Mouse (Mus musculus): ENCODE measurements around the gene Plcg2. TPM values are rescaled to one million over a fixed set of nuclear protein-coding genes. Genes with fewer than 3 reads are reported as not detected.

The Plcg2 gene
- polyA plus RNA-seq, 1 experiment from 2014 or later, result 3.4 TPM

Small RNA genes within 50 kb of the gene (microRNA-seq; reads per million reads assigned to microRNA genes)
- gene Gm27361 (not detected), gene Mir7077 (not detected), gene Mir7078 (not detected)

Other genes starting within 250 kb of the Plcg2 start
- 52.2 and 56.7 TPM in 2 replicates for gene Cmip, start 241.2 kb upstream of the Plcg2 start, polyA plus RNA-seq (2014; fragmentation: Nextera tagmentation; extraction: Ambion mirVana)
- gene Sdr42e1, start 175.4 kb downstream of the Plcg2 start, polyA plus RNA-seq (2014; fragmentation: Nextera tagmentation; extraction: Ambion mirVana), result 0.73 and 1.0 TPM in 2 replicates
- not detected in 2 replicates for gene Hsd17b2, start 203.6 kb downstream of the Plcg2 start, polyA plus RNA-seq (2014; fragmentation: Nextera tagmentation; extraction: Ambion mirVana)